Mouse (Mus musculus) heart, embryonic 11.5 days (tissue): ENCODE data around the gene Fgd2. TPM values are rescaled to one million over a fixed set of nuclear protein-coding genes. Genes with fewer than 3 reads are reported as not detected.
"Not testable (repeated sequence)": the region's sequence is repeated elsewhere in the genome, so short reads cannot be mapped to it uniquely, and the experiment has no call there.

Experiments used
- ATAC-seq: fragments of 200-750 bp; cut with Nextera tagmentation; replicated peaks from 2 replicates; pipeline ENCODE4 v1.8.0; 2017; ENCODE audit warnings: moderate library complexity; ENCODE audit not compliant: insufficient number of reproducible peaks, low FRiP score, low TSS enrichment
- H3K27ac ChIP-seq: fragments of 300-500 bp; sonication (generic); 2 replicates; pipeline ENCODE4 v1.5.1; 2014; ENCODE audit warnings: mild to moderate bottlenecking, low read depth, low read length
- H3K27me3 ChIP-seq: fragments of 300-500 bp; sonication (generic); 2 replicates; pipeline ENCODE4 v1.6.1; 2014; ENCODE audit warnings: mild to moderate bottlenecking, low read length, mixed read lengths; ENCODE audit not compliant: control insufficient read depth, insufficient read depth
- H3K36me3 ChIP-seq: fragments of 300-500 bp; sonication (generic); 2 replicates; pipeline ENCODE4 v1.6.1; 2014; ENCODE audit warnings: mild to moderate bottlenecking, low read length, moderate library complexity, mixed read lengths; ENCODE audit not compliant: control insufficient read depth, insufficient read depth
- H3K4me1 ChIP-seq: fragments of 300-500 bp; sonication (generic); 2 replicates; pipeline ENCODE4 v1.6.1; 2014; ENCODE audit warnings: low read length; ENCODE audit not compliant: control insufficient read depth, insufficient read depth
- H3K4me2 ChIP-seq: fragments of 300-500 bp; sonication (generic); 2 replicates; pipeline ENCODE4 v1.6.1; 2014; ENCODE audit warnings: mild to moderate bottlenecking, moderate library complexity
- H3K4me3 ChIP-seq: fragments of 300-500 bp; sonication (generic); 2 replicates; pipeline ENCODE4 v1.5.1; 2014; ENCODE audit warnings: low read depth, low read length
- H3K9ac ChIP-seq: fragments of 300-500 bp; sonication (generic); 2 replicates; pipeline ENCODE4 v1.6.1; 2014; ENCODE audit warnings: mild to moderate bottlenecking, low read depth, low read length, moderate library complexity
- H3K9me3 ChIP-seq: fragments of 300-500 bp; sonication (generic); replicated peaks from 2 replicates; pipeline ENCODE4 v1.6.1; 2016; ENCODE audit warnings: low read length; ENCODE audit not compliant: control insufficient read depth
- WGBS: fragments of 180-500 bp; shearing (Covaris S2); extraction: QIAGEN DNeasy Blood & Tissue Kit; methylation state at CpG from one replicate; pipeline ENCODE4 v1.1.7; 2014; ENCODE audit not compliant: insufficient replicate concordance; 5-methylcytosine and 5-hydroxymethylcytosine counted together
- polyA plus RNA-seq: library from polyadenylated mRNA; unstranded; fragments of >200 nt; fragmentation: Nextera tagmentation; extraction: Ambion mirVana; gene quantifications from 2 replicates; pipeline ENCODE4 v1.2.1, GENCODE M21; 2014

Gene Fgd2
- polyA plus RNA-seq, 1 experiment from 2014 or later = 2.3 TPM

DNA sequence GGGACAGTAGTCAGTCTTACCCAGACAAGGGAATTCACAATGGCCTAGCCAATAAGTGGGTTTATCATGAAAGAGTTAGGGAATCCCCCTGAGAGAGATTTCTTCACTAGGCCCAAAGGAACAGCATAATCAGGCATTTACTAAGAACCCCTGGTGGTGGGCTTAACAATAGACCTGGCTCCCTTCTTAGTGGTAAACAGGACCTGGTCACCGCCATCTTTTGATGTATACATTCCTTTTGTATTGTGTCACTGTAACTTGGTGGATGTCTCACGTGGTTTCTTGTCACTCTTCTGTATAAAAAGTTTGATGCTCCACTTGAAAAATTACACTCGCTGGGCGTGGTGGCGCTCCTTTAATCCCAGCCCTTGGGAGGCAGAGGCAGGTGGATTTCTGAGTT, 9.7 kb upstream of the Fgd2 start:
- WGBS = 80% methylated on average over 5 of the region's 5 CpGs
- not testable (repeated sequence) for H3K4me2 ChIP-seq, H3K4me3 ChIP-seq, H3K9me3 ChIP-seq, ATAC-seq, H3K27me3 ChIP-seq, H3K36me3 ChIP-seq, H3K27ac ChIP-seq, H3K9ac ChIP-seq
- H3K4me1 ChIP-seq = peaks cover 20% of the 10 kb centered on the region

DNA sequence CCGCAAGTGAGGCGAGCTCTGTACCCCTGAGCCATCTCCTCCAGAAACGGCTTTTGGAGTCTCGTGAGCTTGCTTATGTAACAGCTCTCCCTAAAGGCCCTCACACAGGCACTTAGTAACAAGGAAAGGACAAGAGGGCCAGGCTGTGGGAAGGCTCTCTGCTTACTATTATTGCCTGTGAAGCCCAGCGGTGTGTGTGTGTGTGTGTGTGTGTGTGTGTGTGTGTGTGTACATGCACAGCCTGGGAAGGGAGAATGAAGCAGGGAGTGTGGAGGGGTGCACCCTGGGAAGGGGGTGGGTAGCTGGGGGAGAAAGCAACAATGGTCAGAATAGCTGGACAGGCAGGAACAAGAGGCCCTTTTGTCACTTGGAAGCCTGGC, 5.3 kb upstream of the Fgd2 start:
- Histone ChIP-seq H3K9ac (peak overlapping the region; percentile 72), H3K36me3 (no peaks in the 10 kb centered on the region), H3K4me3 (no peak overlapping the region), H3K4me1 (peaks cover 24% of the 10 kb centered on the region), H3K9me3 (no peaks in the 10 kb centered on the region), H3K27ac (peak overlapping the region; percentile 98), H3K27me3 (no peaks in the 10 kb centered on the region), H3K4me2 (peak overlapping the region; percentile 73)
- no peak for ATAC-seq
- WGBS = 50% methylated on average over 5 of the region's 5 CpGs

DNA sequence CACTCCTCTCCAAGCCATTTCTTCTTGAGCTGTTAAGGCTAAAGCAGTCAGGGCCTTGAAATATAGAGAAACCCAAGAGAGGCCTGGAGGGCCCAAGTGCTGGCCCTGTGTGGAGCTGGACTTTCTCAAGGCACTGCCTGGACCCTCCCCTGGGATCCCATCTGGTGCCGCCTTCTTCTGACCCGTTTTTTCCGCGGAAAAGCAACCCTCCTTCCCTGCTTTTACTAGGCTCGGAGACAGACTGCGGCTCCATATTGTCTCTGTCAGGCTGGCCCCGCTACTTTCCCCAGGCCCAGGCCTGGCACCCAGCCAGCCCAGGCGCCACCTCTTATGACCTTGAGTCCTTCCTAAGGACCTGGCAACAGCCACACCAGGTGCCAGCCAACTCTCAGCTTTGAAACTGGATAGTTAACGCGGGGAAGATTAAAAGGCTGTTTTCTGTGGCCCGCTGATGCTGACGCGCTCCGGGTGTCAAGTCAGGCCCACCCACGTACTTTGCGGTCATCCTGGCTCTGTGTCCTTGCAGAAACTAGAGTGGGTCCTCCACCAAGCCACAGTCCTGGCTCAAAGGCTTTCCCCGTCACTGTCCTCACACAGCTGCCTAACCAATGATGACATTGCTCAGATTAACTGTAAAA, 4.8 kb upstream of the Fgd2 start:
- Histone ChIP-seq H3K4me3 (peak overlapping the region; percentile 38), H3K4me1 (peaks cover 24% of the 10 kb centered on the region), H3K9ac (peak overlapping the region; percentile 72), H3K4me2 (peak overlapping the region; percentile 73), H3K9me3 (no peaks in the 10 kb centered on the region), H3K36me3 (no peaks in the 10 kb centered on the region), H3K27me3 (no peaks in the 10 kb centered on the region), H3K27ac (peak overlapping the region; percentile 98)
- peak; percentile 56 for ATAC-seq
- 11% methylated on average over 17 of the region's 17 CpGs for WGBS

DNA sequence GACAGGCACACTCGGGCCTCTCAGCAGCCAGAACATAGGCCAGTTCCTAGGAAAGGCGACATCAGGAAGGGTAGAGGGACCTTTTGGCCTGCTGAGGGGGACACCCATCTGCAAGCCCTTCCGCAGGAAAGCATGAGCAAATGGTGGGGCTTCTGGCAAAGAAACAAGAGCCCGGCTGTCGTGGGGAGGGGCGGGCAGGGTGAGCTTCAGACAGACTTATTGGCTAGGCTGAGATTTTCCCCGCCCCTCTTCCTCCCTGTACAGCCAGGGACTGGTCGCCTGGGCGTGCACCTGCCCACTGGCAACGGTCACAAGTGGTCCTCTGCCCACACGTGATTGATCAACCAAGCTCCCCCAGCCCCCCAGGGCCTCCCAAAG, 4.2 kb upstream of the Fgd2 start:
- peak overlapping the region; percentile 38 for H3K4me3 ChIP-seq
- peaks cover 24% of the 10 kb centered on the region for H3K4me1 ChIP-seq
- peak overlapping the region; percentile 73 for H3K4me2 ChIP-seq
- peak overlapping the region; percentile 72 for H3K9ac ChIP-seq
- no peaks in the 10 kb centered on the region for H3K9me3 ChIP-seq
- 2% methylated on average over 11 of the region's 11 CpGs for WGBS
- ATAC-seq = peak; percentile 88
- no peaks in the 10 kb centered on the region for H3K36me3 ChIP-seq
- peak overlapping the region; percentile 98 for H3K27ac ChIP-seq
- no peaks in the 10 kb centered on the region for H3K27me3 ChIP-seq

DNA sequence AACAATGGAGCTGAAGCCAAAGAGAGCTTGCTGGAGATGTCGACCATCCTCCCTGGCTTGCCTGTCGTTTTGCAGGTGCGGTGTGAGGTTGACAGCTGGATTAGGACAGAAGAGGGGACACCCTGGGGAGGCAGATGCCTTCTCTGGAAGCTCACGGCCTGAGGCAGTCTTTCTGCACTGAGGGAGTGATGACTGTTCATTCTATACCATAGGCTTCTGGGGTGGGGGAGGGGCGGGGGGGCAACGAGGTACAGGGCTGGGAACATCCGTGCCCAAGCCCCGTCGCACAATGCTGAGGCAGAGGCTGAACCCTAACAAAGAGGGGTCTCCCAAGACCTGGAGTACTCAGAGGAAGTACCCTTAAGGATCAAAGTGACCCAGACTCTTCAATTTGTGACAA, 3.8 kb upstream of the Fgd2 start:
- H3K27ac ChIP-seq = peak overlapping the region; percentile 98
- H3K4me2 ChIP-seq = peak overlapping the region; percentile 73
- peak overlapping the region; percentile 38 for H3K4me3 ChIP-seq
- no peaks in the 10 kb centered on the region for H3K36me3 ChIP-seq
- no peaks in the 10 kb centered on the region for H3K27me3 ChIP-seq
- WGBS = 12% methylated on average over 9 of the region's 9 CpGs
- H3K4me1 ChIP-seq = peaks cover 24% of the 10 kb centered on the region
- H3K9ac ChIP-seq = peak overlapping the region; percentile 72
- peak; percentile 13; the same call in 1 of the 2 replicates for ATAC-seq
- no peaks in the 10 kb centered on the region for H3K9me3 ChIP-seq

- H3K9ac ChIP-seq = no peak overlapping the region
- H3K27me3 ChIP-seq = no peaks in the 10 kb centered on the region
- no peak overlapping the region for H3K27ac ChIP-seq
- no peak for ATAC-seq
- no peak overlapping the region for H3K4me3 ChIP-seq
- no peaks in the 10 kb centered on the region for H3K36me3 ChIP-seq
- WGBS = 57% methylated on average over 3 of the region's 3 CpGs
- peaks cover 24% of the 10 kb centered on the region for H3K4me1 ChIP-seq
- no peaks in the 10 kb centered on the region for H3K9me3 ChIP-seq
- H3K4me2 ChIP-seq = no peak overlapping the region
Measured at GRCm38 (mm10) chr17:29358928-29359327, 1.8 kb upstream of the Fgd2 start.

DNA sequence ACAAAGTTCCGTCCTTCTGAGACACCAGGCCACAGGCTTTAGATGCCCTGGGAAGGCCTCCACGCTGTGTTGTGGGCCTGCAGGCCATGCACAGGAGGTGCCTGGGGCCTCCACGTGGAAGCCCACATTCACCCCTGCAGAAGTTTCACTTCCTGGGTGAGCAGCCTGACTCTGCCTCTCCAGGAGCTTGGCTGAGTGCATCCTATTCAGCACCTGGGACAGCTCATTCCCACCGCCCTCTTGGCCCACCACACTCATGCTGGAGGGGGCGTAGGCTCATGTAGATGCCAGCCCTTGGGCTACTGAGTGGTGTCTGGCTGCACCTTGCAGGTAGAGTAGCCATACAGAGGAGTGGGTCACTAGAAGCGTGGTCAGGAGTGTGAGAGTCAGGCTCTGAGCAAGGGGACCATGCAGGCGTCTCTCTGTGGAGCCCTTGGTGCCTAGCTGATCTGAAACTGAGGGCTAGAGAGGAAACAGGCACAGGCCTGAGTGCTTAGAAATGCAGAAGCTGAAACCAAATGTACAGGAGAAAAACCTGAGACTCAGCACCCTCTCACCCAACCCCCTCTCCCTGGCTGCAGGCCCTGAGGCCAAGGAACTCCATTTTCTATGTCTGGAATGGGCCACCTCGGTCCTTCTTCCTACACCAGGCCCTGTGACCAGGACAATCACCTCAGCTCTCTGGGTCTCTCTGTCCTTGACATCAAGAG, 1.4 kb downstream of the Fgd2 start:
- H3K27me3 ChIP-seq = peaks cover 3% of the 10 kb centered on the region; the same call in 1 of the 2 replicates
- H3K4me2 ChIP-seq = no peak overlapping the region
- H3K36me3 ChIP-seq = no peaks in the 10 kb centered on the region
- H3K9me3 ChIP-seq = no peaks in the 10 kb centered on the region
- no peak overlapping the region for H3K4me3 ChIP-seq
- ATAC-seq = no peak
- H3K9ac ChIP-seq = no peak overlapping the region
- H3K4me1 ChIP-seq = peaks cover 2% of the 10 kb centered on the region
- H3K27ac ChIP-seq = no peak overlapping the region
- WGBS = 45% methylated on average over 8 of the region's 8 CpGs

DNA sequence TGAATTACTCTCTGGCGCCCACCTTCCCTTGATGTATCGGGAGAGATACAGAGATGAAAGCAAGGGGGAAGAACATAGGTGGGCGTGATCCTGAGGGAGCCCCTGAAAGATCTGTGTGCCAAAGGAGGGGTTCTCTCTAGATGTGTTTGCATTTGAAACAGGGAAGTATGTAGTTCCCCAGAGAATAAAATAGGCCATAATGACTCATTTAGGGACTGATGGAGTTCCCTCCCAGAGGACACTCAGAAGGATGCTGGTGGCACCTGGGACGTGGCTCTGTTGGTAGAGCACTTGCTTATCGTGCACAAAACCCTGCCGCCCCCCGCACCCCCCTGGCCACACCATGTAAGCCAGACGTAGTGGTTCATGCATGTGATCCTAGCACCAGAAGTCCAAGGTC, 2.4 kb downstream of the Fgd2 start:
- Histone ChIP-seq H3K9ac (no peak overlapping the region), H3K4me3 (no peak overlapping the region), H3K27ac (no peak overlapping the region), H3K4me2 (no peak overlapping the region), H3K27me3 (peaks cover 11% of the 10 kb centered on the region), H3K4me1 (no peaks in the 10 kb centered on the region), H3K9me3 (no peaks in the 10 kb centered on the region), H3K36me3 (no peaks in the 10 kb centered on the region)
- no peak for ATAC-seq
- 75% methylated on average over 8 of the region's 8 CpGs for WGBS
